Mouse (Mus musculus): ENCODE results near the gene Hectd3. TPM values are rescaled to one million over a fixed set of nuclear protein-coding genes. Genes with fewer than 3 reads are reported as not detected.

The Hectd3 gene
- polyA plus RNA-seq, 1 experiment, result 3.1 TPM

GRCm38 (mm10) chr4:117039925-117040687 lies 45.0 kb downstream of the Hectd3 start:
- Histone ChIP-seq H3K9me3 (ENCODE audit: control insufficient read depth, low read length) (no peaks in the 10 kb centered on the region), H3K4me3 (replicated peaks) (no peak overlapping the region), H3K27me3 (ENCODE audit: control insufficient read depth) (no peaks in the 10 kb centered on the region), H3K4me1 (ENCODE audit: control insufficient read depth) (peaks cover 14% of the 10 kb centered on the region), H3K36me3 (ENCODE audit: control insufficient read depth) (peaks cover 37% of the 10 kb centered on the region)
- TF ChIP-seq TAL1 (IDR thresholded peaks at IDR 0.05; ENCODE audit: low read length), result no peak
- TF ChIP-seq GATA1 (IDR thresholded peaks at IDR 0.05; ENCODE audit: low read length), result no peak

- H3K9me3 ChIP-seq (ENCODE audit: control insufficient read depth, low read length), result no peaks in the 10 kb centered on the region
- TF ChIP-seq TAL1 (IDR thresholded peaks at IDR 0.05; ENCODE audit: low read length), result no peak
- no peak for TF ChIP-seq GATA1 (IDR thresholded peaks at IDR 0.05; ENCODE audit: low read length)
- H3K27me3 ChIP-seq (ENCODE audit: control insufficient read depth), result no peaks in the 10 kb centered on the region
- peaks cover 12% of the 10 kb centered on the region for H3K4me1 ChIP-seq (ENCODE audit: control insufficient read depth)
- H3K36me3 ChIP-seq (ENCODE audit: control insufficient read depth), result peaks cover 35% of the 10 kb centered on the region
- no peak overlapping the region for H3K4me3 ChIP-seq (replicated peaks)
These were observed 45.7 kb downstream of the Hectd3 start for GRCm38 (mm10) chr4:117040791-117041190.

GRCm38 (mm10) chr4:117041283-117041721 lies 46.2 kb downstream of the Hectd3 start:
- no peaks in the 10 kb centered on the region for H3K27me3 ChIP-seq (ENCODE audit: control insufficient read depth)
- no peak overlapping the region for H3K4me3 ChIP-seq (replicated peaks)
- no peaks in the 10 kb centered on the region for H3K9me3 ChIP-seq (ENCODE audit: control insufficient read depth, low read length)
- H3K4me1 ChIP-seq (ENCODE audit: control insufficient read depth), result peaks cover 12% of the 10 kb centered on the region
- H3K36me3 ChIP-seq (ENCODE audit: control insufficient read depth), result peaks cover 36% of the 10 kb centered on the region
- no peak for TF ChIP-seq TAL1 (IDR thresholded peaks at IDR 0.05; ENCODE audit: low read length)
- TF ChIP-seq GATA1 (IDR thresholded peaks at IDR 0.05; ENCODE audit: low read length), result no peak

GRCm38 (mm10) chr4:117048836-117049235 lies 53.7 kb downstream of the Hectd3 start:
- no peaks in the 10 kb centered on the region for H3K27me3 ChIP-seq (ENCODE audit: control insufficient read depth)
- H3K36me3 ChIP-seq (ENCODE audit: control insufficient read depth), result peaks cover 57% of the 10 kb centered on the region
- H3K4me3 ChIP-seq (replicated peaks), result no peak overlapping the region
- TF ChIP-seq GATA1 (IDR thresholded peaks at IDR 0.05; ENCODE audit: low read length), result no peak
- TF ChIP-seq TAL1 (IDR thresholded peaks at IDR 0.05; ENCODE audit: low read length), result no peak
- H3K9me3 ChIP-seq (ENCODE audit: control insufficient read depth, low read length), result no peaks in the 10 kb centered on the region
- H3K4me1 ChIP-seq (ENCODE audit: control insufficient read depth), result peaks cover 13% of the 10 kb centered on the region

- H3K36me3 ChIP-seq (ENCODE audit: control insufficient read depth), result peaks cover 61% of the 10 kb centered on the region
- H3K4me3 ChIP-seq (replicated peaks), result no peak overlapping the region
- peaks cover 16% of the 10 kb centered on the region for H3K4me1 ChIP-seq (ENCODE audit: control insufficient read depth)
- TF ChIP-seq GATA1 (IDR thresholded peaks at IDR 0.05; ENCODE audit: low read length), result no peak
- no peak for TF ChIP-seq TAL1 (IDR thresholded peaks at IDR 0.05; ENCODE audit: low read length)
- H3K27me3 ChIP-seq (ENCODE audit: control insufficient read depth), result no peaks in the 10 kb centered on the region
- no peaks in the 10 kb centered on the region for H3K9me3 ChIP-seq (ENCODE audit: control insufficient read depth, low read length)
These were observed 54.4 kb downstream of the Hectd3 start for GRCm38 (mm10) chr4:117049485-117049884.

- Histone ChIP-seq H3K4me1 (ENCODE audit: control insufficient read depth) (peaks cover 40% of the 10 kb centered on the region), H3K36me3 (ENCODE audit: control insufficient read depth) (peaks cover 51% of the 10 kb centered on the region), H3K9me3 (ENCODE audit: control insufficient read depth, low read length) (no peaks in the 10 kb centered on the region), H3K4me3 (replicated peaks) (no peak overlapping the region), H3K27me3 (ENCODE audit: control insufficient read depth) (no peaks in the 10 kb centered on the region)
- no peak for TF ChIP-seq GATA1 (IDR thresholded peaks at IDR 0.05; ENCODE audit: low read length)
- TF ChIP-seq TAL1 (IDR thresholded peaks at IDR 0.05; ENCODE audit: low read length), result no peak
These were observed 57.5 kb downstream of the Hectd3 start for GRCm38 (mm10) chr4:117052626-117053025.

GRCm38 (mm10) chr4:117053956-117054355 lies 58.8 kb downstream of the Hectd3 start:
- Histone ChIP-seq H3K36me3 (ENCODE audit: control insufficient read depth) (peaks cover 49% of the 10 kb centered on the region), H3K27me3 (ENCODE audit: control insufficient read depth) (no peaks in the 10 kb centered on the region), H3K4me3 (replicated peaks) (no peak overlapping the region), H3K9me3 (ENCODE audit: control insufficient read depth, low read length) (no peaks in the 10 kb centered on the region), H3K4me1 (ENCODE audit: control insufficient read depth) (peaks cover 53% of the 10 kb centered on the region)
- TF ChIP-seq TAL1 (IDR thresholded peaks at IDR 0.05; ENCODE audit: low read length) (no peak), GATA1 (IDR thresholded peaks at IDR 0.05; ENCODE audit: low read length) (no peak)

Other genes with a start within 250 kb of the Hectd3 start
- 0.16 and 0.46 TPM in 2 replicates for gene Toe1, start 187.7 kb upstream of the Hectd3 start, polyA plus RNA-seq (2012)
- gene Mutyh, start 187.6 kb upstream of the Hectd3 start, polyA plus RNA-seq (2012), result 0.14 TPM in 1 of 2 replicates, not detected in the other
- not detected in 2 replicates for gene Hpdl, start 173.6 kb upstream of the Hectd3 start, polyA plus RNA-seq (2012)
- 0.01 TPM in 1 of 2 replicates, not detected in the other for gene Zswim5, start 117.9 kb upstream of the Hectd3 start, polyA plus RNA-seq (2012)
- gene Urod, start 904 bp upstream of the Hectd3 start, polyA plus RNA-seq (2012), result 90.7 and 131 TPM in 2 replicates
- 0.44 and 0.58 TPM in 2 replicates for gene Eif2b3, start 24.1 kb downstream of the Hectd3 start, polyA plus RNA-seq (2012)
- 0.02 and 0.12 TPM in 2 replicates for gene Ptch2, start 100.8 kb downstream of the Hectd3 start, polyA plus RNA-seq (2012)
- gene Btbd19, start 130.4 kb downstream of the Hectd3 start, polyA plus RNA-seq (2012), result 0.12 and 0.28 TPM in 2 replicates
- not detected in 2 replicates for gene Tctex1d4, start 131.5 kb downstream of the Hectd3 start, polyA plus RNA-seq (2012)
- 0.19 and 0.21 TPM in 2 replicates for gene Plk3, start 138.6 kb downstream of the Hectd3 start, polyA plus RNA-seq (2012)
- gene Rps8, start 160.9 kb downstream of the Hectd3 start, polyA plus RNA-seq (2012), result 190 and 246 TPM in 2 replicates
- 1.6 and 2.0 TPM in 2 replicates for gene Kif2c, start 187.3 kb downstream of the Hectd3 start, polyA plus RNA-seq (2012)